Mouse (Mus musculus): ENCODE measurements around the gene Gnb3.

GRCm38 (mm10) chr6:124812848-124813247 lies 27.2 kb downstream of the Gnb3 start:
- TF ChIP-seq CTCF (IDR thresholded peaks at IDR 0.05; ENCODE audit: low read depth) (no peak), EP300 (IDR thresholded peaks at IDR 0.05; ENCODE audit: low read depth) (no peak)
